Mouse (Mus musculus): Measurements from ENCODE around the gene Ndufa4l2.

GRCm38 (mm10) chr10:127564301-127564700, 49.5 kb downstream of the Ndufa4l2 start:
- TF ChIP-seq POLR2A (IDR thresholded peaks at IDR 0.05; ENCODE audit: extremely low read depth, insufficient read depth, low read length) (no peak), CTCF (IDR thresholded peaks at IDR 0.05; ENCODE audit: low read depth, low read length) (no peak)

All from liver, adult 2 months (tissue).